Mouse (Mus musculus) heart, embryonic 13.5 days (tissue): ENCODE measurements around the gene Gorasp2. TPM values are rescaled to one million over a fixed set of nuclear protein-coding genes. Genes with fewer than 3 reads are reported as not detected.
A peak's percentile ranks its signal among the peaks of the same experiment; 100 is the strongest.

Experiments
- ATAC-seq: fragments of 200-750 bp; cut with Nextera tagmentation; 2 replicates; pipeline ENCODE4 v1.8.0; 2017; ENCODE audit warnings: moderate TSS enrichment; ENCODE audit not compliant: insufficient number of reproducible peaks, low FRiP score, low TSS enrichment; ENCODE audit errors: extremely low read depth
- H3K27ac ChIP-seq: fragments of 300-500 bp; sonication (generic); replicated peaks from 2 replicates; pipeline ENCODE4 v1.5.1; 2015; ENCODE audit warnings: moderate library complexity, mild to moderate bottlenecking, inconsistent platforms
- H3K27me3 ChIP-seq: fragments of 300-500 bp; sonication (generic); replicated peaks from 2 replicates; pipeline ENCODE4 v1.6.1; 2015; ENCODE audit warnings: mild to moderate bottlenecking, inconsistent platforms
- H3K36me3 ChIP-seq: fragments of 300-500 bp; sonication (generic); 2 replicates; pipeline ENCODE4 v1.6.1; 2015; ENCODE audit warnings: mild to moderate bottlenecking, inconsistent platforms
- H3K4me1 ChIP-seq: fragments of 300-500 bp; sonication (generic); 2 replicates; pipeline ENCODE4 v1.6.1; 2015; ENCODE audit warnings: inconsistent platforms
- H3K4me2 ChIP-seq: fragments of 300-500 bp; sonication (generic); 2 replicates; pipeline ENCODE4 v1.6.1; 2015; ENCODE audit warnings: inconsistent platforms, mild to moderate bottlenecking, moderate library complexity
- H3K4me3 ChIP-seq: fragments of 300-500 bp; sonication (generic); 2 replicates; pipeline ENCODE4 v1.5.1; 2015; ENCODE audit warnings: moderate library complexity, mild to moderate bottlenecking, inconsistent platforms
- H3K9ac ChIP-seq: fragments of 300-500 bp; sonication (generic); 2 replicates; pipeline ENCODE4 v1.6.1; 2015; ENCODE audit warnings: inconsistent platforms, mild to moderate bottlenecking, moderate library complexity
- H3K9me3 ChIP-seq: fragments of 300-500 bp; sonication (generic); 2 replicates; pipeline ENCODE4 v1.6.1; 2016; ENCODE audit warnings: inconsistent platforms
- WGBS: fragments of 180-500 bp; shearing (Covaris S2); methylation state at CpG from one replicate; pipeline ENCODE4 v1.1.7; 2015; ENCODE audit warnings: mixed read lengths; 5-methylcytosine and 5-hydroxymethylcytosine counted together
- polyA plus RNA-seq: library from polyadenylated mRNA; unstranded; fragments of >200 nt; fragmentation: Nextera tagmentation; extraction: Ambion mirVana; gene quantifications from 2 replicates; pipeline ENCODE4 v1.2.1, GENCODE M21; 2015

Gene Gorasp2
- polyA plus RNA-seq: 145 and 147 TPM in 2 replicates

DNA sequence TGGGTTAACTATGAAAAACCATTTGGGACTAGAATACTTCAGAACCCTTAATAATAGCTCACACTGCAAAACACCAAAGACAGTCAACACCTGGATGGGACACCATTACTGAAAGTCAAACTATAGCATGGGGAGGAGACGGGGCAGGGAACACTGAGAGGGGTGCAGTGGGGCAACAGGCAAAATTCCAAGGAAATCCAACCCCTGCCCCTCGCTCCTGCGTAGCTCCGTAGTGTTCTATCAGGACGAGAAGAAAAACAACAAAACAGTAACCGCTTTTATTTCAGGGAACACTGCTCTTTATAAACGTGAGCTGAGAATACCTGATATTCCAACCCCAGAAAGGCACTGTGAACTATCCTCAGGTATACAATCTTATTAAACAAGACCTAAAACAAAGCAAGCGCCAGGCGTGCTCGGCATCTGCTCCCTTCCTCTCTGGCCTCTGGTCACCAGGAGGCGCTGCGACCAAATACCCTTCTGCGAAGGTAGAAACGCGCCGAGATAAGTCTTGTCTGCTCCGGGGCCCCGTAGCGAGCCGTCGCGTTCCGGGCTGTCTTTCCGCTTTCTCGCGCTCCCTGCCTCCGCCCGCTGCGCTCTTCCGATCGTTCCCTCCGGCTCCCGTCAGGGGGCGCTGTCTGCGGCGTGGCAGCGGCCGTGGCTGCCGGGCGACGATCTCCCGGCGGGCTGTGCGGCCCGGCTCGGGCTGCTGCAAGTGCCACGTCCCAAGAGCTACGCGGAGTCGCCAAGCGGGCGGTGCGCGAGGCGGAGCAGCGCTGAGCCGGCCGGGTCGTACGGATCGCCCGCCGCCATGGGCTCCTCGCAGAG lies at the start of gene Gorasp2:
Gene Gorasp2, plus strand, starts transcription at position 690 of the 828 bp plus-strand sequence.
- H3K27ac ChIP-seq: peak within 1 kb of the TSS; percentile 96
- 2% methylated on average over 64 of the region's 64 CpGs for WGBS
- peak within 1 kb of the TSS; percentile 83 for H3K4me2 ChIP-seq
- peak; percentile 92 for ATAC-seq
- peak within 1 kb of the TSS; percentile 82 for H3K4me3 ChIP-seq
- H3K27me3 ChIP-seq: peaks cover 12% of the 10 kb centered on the region; the same call in 1 of the 2 replicates
- peak within 1 kb of the TSS; percentile 96 for H3K9ac ChIP-seq
- peaks cover 17% of the 10 kb centered on the region for H3K36me3 ChIP-seq
- H3K9me3 ChIP-seq: no peaks in the 10 kb centered on the region
- peaks cover 19% of the 10 kb centered on the region for H3K4me1 ChIP-seq

DNA sequence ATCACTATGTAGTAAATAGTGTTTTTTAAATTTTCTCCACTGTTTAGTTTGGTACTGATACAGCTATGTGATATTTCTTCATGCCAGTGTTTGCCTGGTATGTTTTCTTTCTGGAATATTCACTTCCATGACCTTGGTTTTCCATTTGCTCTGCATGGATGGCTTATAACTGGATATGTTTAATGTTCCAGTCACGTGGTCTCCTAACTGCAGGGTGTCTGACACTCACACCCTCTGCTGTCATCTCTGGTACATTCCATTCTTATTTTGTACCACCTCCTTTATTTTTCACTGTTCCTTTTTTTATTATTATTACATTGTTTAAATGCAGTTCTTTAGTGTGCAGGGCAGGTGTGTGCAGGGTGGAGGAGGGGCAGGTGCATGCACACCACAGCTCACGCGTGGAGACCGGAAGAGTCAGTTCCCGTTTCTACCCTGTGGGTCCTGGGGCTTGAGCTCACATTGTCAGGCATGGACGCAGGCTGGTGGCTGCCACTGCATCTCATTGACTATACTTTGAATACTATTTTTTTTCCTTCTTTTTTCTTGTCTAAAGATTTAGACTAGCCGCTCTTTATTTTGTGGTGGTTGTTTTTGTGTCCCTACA lies 46.5 kb upstream of the Gorasp2 start:
- H3K9ac ChIP-seq: no peak overlapping the region

GRCm38 (mm10) chr2:70616076-70616475 lies 45.3 kb upstream of the Gorasp2 start:
- ATAC-seq: no peak

More for the DNA sequence above, 46.5 kb upstream of the Gorasp2 start:
- no peak overlapping the region for H3K4me3 ChIP-seq
- no peak overlapping the region for H3K4me2 ChIP-seq
- H3K27ac ChIP-seq: no peak overlapping the region
- no peaks in the 10 kb centered on the region for H3K27me3 ChIP-seq
- H3K36me3 ChIP-seq: no peaks in the 10 kb centered on the region
- H3K4me1 ChIP-seq: no peaks in the 10 kb centered on the region
- H3K9me3 ChIP-seq: no peaks in the 10 kb centered on the region
- no peak for ATAC-seq
- 79% methylated on average over 7 of the region's 7 CpGs for WGBS

GRCm38 (mm10) chr2:70616617-70617016 lies 44.8 kb upstream of the Gorasp2 start:
- Histone ChIP-seq H3K4me1 (no peaks in the 10 kb centered on the region), H3K27me3 (no peaks in the 10 kb centered on the region)
- 44% methylated on average over 3 of the region's 3 CpGs for WGBS

More at GRCm38 (mm10) chr2:70616076-70616475, 45.3 kb upstream of the Gorasp2 start:
- Histone ChIP-seq H3K27me3 (no peaks in the 10 kb centered on the region), H3K36me3 (no peaks in the 10 kb centered on the region), H3K9ac (no peak overlapping the region), H3K9me3 (no peaks in the 10 kb centered on the region), H3K4me1 (no peaks in the 10 kb centered on the region), H3K27ac (no peak overlapping the region), H3K4me2 (no peak overlapping the region), H3K4me3 (no peak overlapping the region)
- WGBS: 73% methylated on average over 2 of the region's 2 CpGs

GRCm38 (mm10) chr2:70619232-70619835 lies 42.0 kb upstream of the Gorasp2 start:
- no peak overlapping the region for H3K4me3 ChIP-seq
- H3K9ac ChIP-seq: no peak overlapping the region
- no peaks in the 10 kb centered on the region for H3K27me3 ChIP-seq
- H3K4me1 ChIP-seq: no peaks in the 10 kb centered on the region
- no peak for ATAC-seq
- no peak overlapping the region for H3K27ac ChIP-seq
- H3K9me3 ChIP-seq: no peaks in the 10 kb centered on the region
- 82% methylated on average over 6 of the region's 6 CpGs for WGBS
- H3K4me2 ChIP-seq: no peak overlapping the region
- no peaks in the 10 kb centered on the region for H3K36me3 ChIP-seq

More at GRCm38 (mm10) chr2:70616617-70617016, 44.8 kb upstream of the Gorasp2 start:
- Histone ChIP-seq H3K4me2 (no peak overlapping the region), H3K27ac (no peak overlapping the region), H3K9ac (no peak overlapping the region), H3K9me3 (no peaks in the 10 kb centered on the region), H3K36me3 (no peaks in the 10 kb centered on the region), H3K4me3 (no peak overlapping the region)
- ATAC-seq: no peak

- H3K27ac ChIP-seq: no peak overlapping the region
- 21% methylated on average over 6 of the region's 6 CpGs for WGBS
- H3K4me3 ChIP-seq: no peak overlapping the region
- no peaks in the 10 kb centered on the region for H3K4me1 ChIP-seq
- no peaks in the 10 kb centered on the region for H3K27me3 ChIP-seq
- H3K36me3 ChIP-seq: no peaks in the 10 kb centered on the region
- no peak for ATAC-seq
- no peaks in the 10 kb centered on the region for H3K9me3 ChIP-seq
- H3K4me2 ChIP-seq: no peak overlapping the region
- H3K9ac ChIP-seq: no peak overlapping the region
Measured at GRCm38 (mm10) chr2:70620225-70620624, 41.2 kb upstream of the Gorasp2 start.

DNA sequence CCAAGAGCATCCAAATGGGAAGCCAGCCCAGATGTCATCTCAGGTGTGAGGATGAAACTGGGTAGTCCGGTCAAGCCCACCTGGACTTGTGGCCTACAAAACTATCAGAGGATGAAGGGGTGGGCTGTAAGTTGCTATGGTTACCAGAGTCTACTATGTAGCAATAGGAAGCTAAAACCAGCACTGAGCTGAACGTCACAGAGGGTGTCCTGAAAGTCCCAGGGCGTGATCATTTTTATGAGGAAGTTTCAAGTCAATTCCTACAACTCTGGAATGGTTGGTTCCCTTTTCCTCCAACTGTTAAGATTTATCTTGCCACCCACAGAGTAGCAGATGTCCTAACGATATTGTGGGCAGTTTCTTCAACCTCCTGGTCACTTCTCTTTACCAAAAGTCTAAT lies 39.1 kb upstream of the Gorasp2 start:
- no peak overlapping the region for H3K9ac ChIP-seq
- WGBS: 62% methylated on average over 4 of the region's 4 CpGs
- no peak overlapping the region for H3K4me2 ChIP-seq
- H3K36me3 ChIP-seq: no peaks in the 10 kb centered on the region
- no peaks in the 10 kb centered on the region for H3K9me3 ChIP-seq
- H3K27me3 ChIP-seq: no peaks in the 10 kb centered on the region
- no peak overlapping the region for H3K27ac ChIP-seq
- ATAC-seq: no peak
- no peak overlapping the region for H3K4me3 ChIP-seq
- H3K4me1 ChIP-seq: no peaks in the 10 kb centered on the region

GRCm38 (mm10) chr2:70625761-70626160 lies 35.6 kb upstream of the Gorasp2 start:
- Histone ChIP-seq H3K4me1 (peaks cover 14% of the 10 kb centered on the region), H3K27ac (no peak overlapping the region), H3K9ac (no peak overlapping the region), H3K4me2 (no peak overlapping the region), H3K36me3 (no peaks in the 10 kb centered on the region), H3K4me3 (no peak overlapping the region), H3K27me3 (no peaks in the 10 kb centered on the region), H3K9me3 (no peaks in the 10 kb centered on the region)
- 52% methylated on average over 7 of the region's 7 CpGs for WGBS
- no peak for ATAC-seq

DNA sequence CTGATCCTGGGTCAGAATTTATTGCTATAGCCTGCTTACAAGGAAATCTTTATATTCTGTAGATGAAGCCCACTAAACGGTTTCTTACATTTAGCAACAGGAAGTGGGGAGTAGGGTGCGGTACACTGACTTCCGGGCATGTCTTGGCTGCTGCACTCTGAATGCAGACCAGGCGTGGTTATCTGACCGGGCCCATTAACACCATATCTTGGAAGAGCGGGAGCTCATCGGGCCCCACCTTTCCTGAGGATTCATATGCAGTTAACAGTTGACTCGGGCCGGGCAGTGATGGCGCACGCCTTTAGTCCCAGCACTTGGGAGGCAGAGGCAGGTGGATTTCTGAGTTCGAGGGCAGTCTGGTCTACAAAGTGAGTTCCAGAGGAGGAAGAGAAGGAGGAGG lies 33.0 kb upstream of the Gorasp2 start:
- Histone ChIP-seq H3K9ac (no peak overlapping the region), H3K27ac (no peak overlapping the region), H3K36me3 (no peaks in the 10 kb centered on the region), H3K9me3 (no peaks in the 10 kb centered on the region), H3K4me2 (no peak overlapping the region), H3K4me1 (peaks cover 14% of the 10 kb centered on the region), H3K27me3 (no peaks in the 10 kb centered on the region), H3K4me3 (no peak overlapping the region)
- no peak for ATAC-seq
- 79% methylated on average over 12 of the region's 12 CpGs for WGBS

GRCm38 (mm10) chr2:70629339-70629761 lies 32.0 kb upstream of the Gorasp2 start:
- Histone ChIP-seq H3K4me1 (peaks cover 14% of the 10 kb centered on the region), H3K4me3 (peak overlapping the region; percentile 38), H3K9me3 (no peaks in the 10 kb centered on the region), H3K9ac (peak overlapping the region; percentile 63), H3K4me2 (peak overlapping the region; percentile 64), H3K27ac (no peak overlapping the region), H3K27me3 (no peaks in the 10 kb centered on the region), H3K36me3 (no peaks in the 10 kb centered on the region)
- WGBS: 13% methylated on average over 10 of the region's 10 CpGs
- ATAC-seq: peak; percentile 42; the same call in 1 of the 2 replicates

DNA sequence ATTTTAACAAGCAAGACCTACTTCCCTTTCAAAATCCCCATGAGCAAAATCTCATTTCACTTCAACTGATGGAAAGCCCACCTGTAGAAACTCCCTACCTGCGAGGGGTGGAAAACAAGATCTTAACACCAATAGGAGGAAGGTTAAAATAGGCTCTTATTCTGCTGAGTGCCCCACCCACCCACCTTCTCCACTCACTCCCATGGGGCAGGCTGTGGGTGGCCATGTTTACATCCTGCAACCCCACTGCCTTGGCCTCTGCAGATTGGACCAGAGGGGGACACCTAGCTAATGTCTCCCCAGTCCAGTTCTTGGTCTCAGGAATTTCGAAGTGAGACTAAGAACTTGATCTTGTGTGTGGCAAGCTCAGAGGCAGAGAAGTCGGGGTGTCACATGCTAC lies 31.5 kb upstream of the Gorasp2 start:
- no peak for ATAC-seq
- Histone ChIP-seq H3K9ac (no peak overlapping the region), H3K4me3 (peak overlapping the region; percentile 38)

More for the DNA sequence above, 31.5 kb upstream of the Gorasp2 start:
- Histone ChIP-seq H3K36me3 (no peaks in the 10 kb centered on the region), H3K4me1 (peaks cover 14% of the 10 kb centered on the region), H3K9me3 (no peaks in the 10 kb centered on the region), H3K4me2 (peak overlapping the region; percentile 64), H3K27me3 (no peaks in the 10 kb centered on the region), H3K27ac (no peak overlapping the region)
- WGBS: 55% methylated on average over 3 of the region's 3 CpGs
